Mouse (Mus musculus) kidney, postnatal 14 days (tissue): ENCODE results near the gene Brca1.
"Not testable (repeated sequence)": the region's sequence is repeated elsewhere in the genome, so short reads cannot be mapped to it uniquely, and the experiment has no call there.

Source experiments
- DNase-seq: peaks from one replicate; pipeline ENCODE4 v3.0.0; 2022; ENCODE audit warnings: mixed read lengths

Gene Brca1

GRCm38 (mm10) chr11:101446860-101447259 is 104.9 kb downstream of the Brca1 start:
- not testable (repeated sequence) for DNase-seq

- DNase-seq, result no peak
Observed at GRCm38 (mm10) chr11:101446319-101446718, 105.4 kb downstream of the Brca1 start.

GRCm38 (mm10) chr11:101442760-101443159 is 109.0 kb downstream of the Brca1 start:
- no peak for DNase-seq

GRCm38 (mm10) chr11:101442127-101442693 is 109.5 kb downstream of the Brca1 start, which contains the start of gene Rpl27:
Rpl27 (plus strand) TSS chr11:101442298.
- peak; percentile 98 for DNase-seq

- not testable (repeated sequence) for DNase-seq
Observed at GRCm38 (mm10) chr11:101441450-101442126, 110.2 kb downstream of the Brca1 start.
